Mouse (Mus musculus) testis, adult 2 months (tissue): Measurements from ENCODE around the gene Abi3.

Experiments
- CTCF ChIP-seq: fragments of 200-500 bp; IDR thresholded peaks from 2 replicates; pipeline ENCODE4 v1.5.1; 2012; ENCODE audit warnings: low read depth, mild to moderate bottlenecking, inconsistent platforms, low read length, moderate library complexity; ENCODE audit not compliant: control insufficient read depth, insufficient read depth, insufficient replicate concordance
- POLR2A ChIP-seq: fragments of 200-500 bp; IDR thresholded peaks from 2 replicates; pipeline ENCODE4 v1.6.1; 2012; ENCODE audit warnings: low read depth, mild to moderate bottlenecking, inconsistent platforms, low read length, moderate library complexity; ENCODE audit not compliant: control insufficient read depth

DNA sequence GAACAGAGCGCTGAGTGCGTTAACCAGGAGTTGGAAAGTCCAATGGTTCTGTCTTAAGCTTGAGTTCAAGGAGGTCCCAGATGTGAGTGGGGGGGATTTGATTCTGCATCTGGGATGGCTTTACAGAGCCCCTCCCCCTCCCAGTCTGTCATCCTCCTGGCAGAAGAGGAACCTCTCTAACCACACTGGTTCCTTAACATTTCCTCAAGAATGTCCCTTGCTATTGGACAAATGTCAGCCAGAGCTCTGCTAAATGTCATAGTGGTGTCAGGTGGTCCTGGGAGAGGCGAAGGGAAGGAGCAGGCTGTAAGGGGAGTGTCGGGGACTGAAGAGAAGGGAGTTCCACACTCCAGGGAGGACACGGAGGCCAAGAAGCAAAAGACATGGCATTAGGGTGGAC is 677 bp upstream of the Abi3 start:
- TF ChIP-seq CTCF (no peak), POLR2A (no peak)
